Mouse (Mus musculus) monocyte, adult 2 months (primary cell): ENCODE results near the gene Ctsf.
"Not testable (repeated sequence)": the region's sequence is repeated elsewhere in the genome, so short reads cannot be mapped to it uniquely, and the experiment has no call there.

ENCODE experiments used
- DNase-seq, 2 experiments: peaks; one replicate each; pipeline ENCODE4 v3.0.0; 2022; ENCODE audit warnings: low spot score in 2 of 2, low read depth in 1 of 2

Gene Ctsf

GRCm38 (mm10) chr19:4847490-4847889 is 7.4 kb upstream of the Ctsf start:
- no peak for DNase-seq

- DNase-seq = no peak
These were observed 5.1 kb upstream of the Ctsf start for GRCm38 (mm10) chr19:4849800-4850199.

- no peak for DNase-seq
These were observed 4.6 kb upstream of the Ctsf start for GRCm38 (mm10) chr19:4850281-4850680.

GRCm38 (mm10) chr19:4855470-4855820 is 515 bp downstream of the Ctsf start:
- no peak for DNase-seq

- no peak for DNase-seq
These were observed 1.0 kb downstream of the Ctsf start for GRCm38 (mm10) chr19:4855951-4856350.

- DNase-seq = no peak
These were observed 4.2 kb downstream of the Ctsf start for GRCm38 (mm10) chr19:4859081-4859480.

- DNase-seq = no peak
These were observed 8.1 kb downstream of the Ctsf start for GRCm38 (mm10) chr19:4863048-4863447.

GRCm38 (mm10) chr19:4865147-4865546 is 10.2 kb downstream of the Ctsf start:
- DNase-seq = no peak

GRCm38 (mm10) chr19:4874613-4875012 is 19.7 kb downstream of the Ctsf start:
- not testable (repeated sequence) for DNase-seq

- no peak for DNase-seq
These were observed 21.3 kb downstream of the Ctsf start for GRCm38 (mm10) chr19:4876241-4876640.

GRCm38 (mm10) chr19:4876755-4877154 is 21.8 kb downstream of the Ctsf start:
- DNase-seq = no peak

- no peak for DNase-seq
These were observed 22.9 kb downstream of the Ctsf start, which contains the start of gene Actn3 for GRCm38 (mm10) chr19:4877785-4878184. Actn3 (minus strand) TSS chr19:4877909.

- DNase-seq = peak; percentile 88 to 90
These were observed 23.7 kb downstream of the Ctsf start, which contains the start of gene Zdhhc24 for GRCm38 (mm10) chr19:4878405-4879323. Zdhhc24 (plus strand) TSS chr19:4878668.

GRCm38 (mm10) chr19:4879324-4879703 is 24.4 kb downstream of the Ctsf start:
- no peak for DNase-seq

GRCm38 (mm10) chr19:4883961-4884360 is 29.0 kb downstream of the Ctsf start:
- DNase-seq = no peak

- no peak for DNase-seq
These were observed 34.9 kb downstream of the Ctsf start for GRCm38 (mm10) chr19:4889791-4890190.

- DNase-seq = no peak
These were observed 36.9 kb downstream of the Ctsf start for GRCm38 (mm10) chr19:4891798-4892197.

GRCm38 (mm10) chr19:4896780-4897520 is 42.0 kb downstream of the Ctsf start:
- no peak for DNase-seq

GRCm38 (mm10) chr19:4898972-4899371 is 44.0 kb downstream of the Ctsf start:
- DNase-seq = no peak

- DNase-seq = no peak
These were observed 45.0 kb downstream of the Ctsf start for GRCm38 (mm10) chr19:4899888-4900287.

GRCm38 (mm10) chr19:4905979-4906794 is 51.3 kb downstream of the Ctsf start, which contains the start of gene Bbs1:
Bbs1 (minus strand) TSS chr19:4906628.
- DNase-seq = peak; percentile 21 to 55
